Mouse (Mus musculus) limb, embryonic 15.5 days (tissue): ENCODE results near the gene Olfr417. TPM values are rescaled to one million over a fixed set of nuclear protein-coding genes. Genes with fewer than 3 reads are reported as not detected.
"Not testable (repeated sequence)": the region's sequence is repeated elsewhere in the genome, so short reads cannot be mapped to it uniquely, and the experiment has no call there.

Experiments used
- ATAC-seq: fragments of 200-750 bp; cut with Nextera tagmentation; 2 replicates; pipeline ENCODE4 v1.8.0; 2017; ENCODE audit warnings: low read depth, moderate TSS enrichment; ENCODE audit not compliant: insufficient number of reproducible peaks, low FRiP score, low TSS enrichment
- H3K27ac ChIP-seq: fragments of 300-500 bp; sonication (generic); 2 replicates; pipeline ENCODE4 v1.5.1; 2015; ENCODE audit warnings: moderate library complexity, mild to moderate bottlenecking, inconsistent platforms
- H3K27me3 ChIP-seq: fragments of 300-500 bp; sonication (generic); 2 replicates; pipeline ENCODE4 v1.6.1; 2015; ENCODE audit warnings: inconsistent platforms
- H3K36me3 ChIP-seq: fragments of 300-500 bp; sonication (generic); 2 replicates; pipeline ENCODE4 v1.6.1; 2015; ENCODE audit warnings: inconsistent platforms
- H3K4me1 ChIP-seq: fragments of 300-500 bp; sonication (generic); 2 replicates; pipeline ENCODE4 v1.6.1; 2015; ENCODE audit warnings: inconsistent platforms
- H3K4me2 ChIP-seq: fragments of 300-500 bp; sonication (generic); 2 replicates; pipeline ENCODE4 v1.6.1; 2015; ENCODE audit warnings: mild to moderate bottlenecking, inconsistent platforms
- H3K4me3 ChIP-seq: fragments of 300-500 bp; sonication (generic); 2 replicates; pipeline ENCODE4 v1.5.1; 2015; ENCODE audit warnings: mild to moderate bottlenecking, inconsistent platforms
- H3K9ac ChIP-seq: fragments of 300-500 bp; sonication (generic); 2 replicates; pipeline ENCODE4 v1.6.1; 2015; ENCODE audit warnings: inconsistent platforms
- H3K9me3 ChIP-seq: fragments of 300-500 bp; sonication (generic); 2 replicates; pipeline ENCODE4 v1.6.1; 2016; ENCODE audit warnings: inconsistent platforms
- WGBS: fragments of 180-500 bp; shearing (Covaris S2); methylation state at CpG from one replicate; pipeline ENCODE4 v1.1.7; 2015; 5-methylcytosine and 5-hydroxymethylcytosine counted together
- polyA plus RNA-seq: library from polyadenylated mRNA; unstranded; fragments of >200 nt; fragmentation: Nextera tagmentation; extraction: Ambion mirVana; gene quantifications from 2 replicates; pipeline ENCODE4 v1.2.1, GENCODE M21; 2015

Olfr417 gene
- polyA plus RNA-seq = not detected in 2 replicates

GRCm38 (mm10) chr1:174364882-174365451, at the start of gene Olfr417:
TSS of gene Olfr417 (plus strand) at chr1:174365122.
- Histone ChIP-seq H3K4me2 (no peak within 1 kb of the TSS), H3K36me3 (no peaks in the 10 kb centered on the region), H3K9me3 (no peaks in the 10 kb centered on the region), H3K27ac (no peak within 1 kb of the TSS), H3K9ac (no peak within 1 kb of the TSS), H3K4me1 (no peaks in the 10 kb centered on the region), H3K27me3 (no peaks in the 10 kb centered on the region), H3K4me3 (no peak within 1 kb of the TSS)
- ATAC-seq = no peak
- WGBS = 54% methylated on average over 2 of the region's 2 CpGs

DNA sequence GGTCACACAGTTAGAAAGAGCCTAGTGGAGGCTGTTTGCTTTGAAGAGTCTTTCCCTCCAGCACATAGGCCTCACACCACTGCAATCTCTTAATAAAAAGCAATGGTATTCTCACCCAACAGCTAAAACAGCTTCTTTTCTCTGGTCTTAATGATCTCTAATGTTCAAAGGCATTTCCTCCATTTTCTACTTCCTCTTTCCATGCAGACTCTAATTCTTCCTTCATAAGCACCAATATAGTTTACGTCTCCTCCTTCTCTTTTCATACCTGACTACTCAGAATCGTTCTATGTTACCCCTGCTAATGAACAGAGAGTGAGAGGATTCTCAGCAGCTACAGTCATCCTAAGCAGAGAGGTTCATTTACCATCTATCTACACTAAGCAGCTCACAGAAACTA, 47.6 kb upstream of the Olfr417 start:
- no peaks in the 10 kb centered on the region for H3K9me3 ChIP-seq
- H3K9ac ChIP-seq = no peak overlapping the region
- no peak overlapping the region for H3K27ac ChIP-seq
- no peak overlapping the region for H3K4me3 ChIP-seq
- H3K4me2 ChIP-seq = no peak overlapping the region
- H3K4me1 ChIP-seq = no peaks in the 10 kb centered on the region
- H3K27me3 ChIP-seq = no peaks in the 10 kb centered on the region
- 72% methylated on average over 2 of the region's 2 CpGs for WGBS
- no peak for ATAC-seq
- no peaks in the 10 kb centered on the region for H3K36me3 ChIP-seq

DNA sequence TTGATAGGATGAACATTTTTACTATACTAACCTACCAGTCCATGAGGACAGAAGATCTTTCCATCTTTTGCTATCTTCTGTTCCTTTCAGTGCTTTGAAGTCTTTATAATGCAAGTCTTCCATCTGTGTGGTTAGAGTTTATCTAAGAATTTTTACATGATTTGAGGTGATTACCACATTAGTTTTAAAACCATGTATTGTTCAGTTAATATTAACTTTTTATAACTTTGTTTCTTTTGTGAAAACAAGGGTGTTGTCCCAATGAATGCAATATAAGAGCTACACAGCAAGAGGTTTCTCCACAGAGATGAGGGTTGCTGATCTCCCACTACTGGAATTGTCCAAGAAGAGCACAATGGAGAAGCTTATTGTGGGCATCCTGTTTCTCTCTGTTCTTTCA, 34.7 kb upstream of the Olfr417 start, which contains the start of gene Mptx1:
Mptx1 (plus strand) TSS at position 301 of the 400 bp plus-strand sequence.
- no peak within 1 kb of the TSS for H3K4me2 ChIP-seq
- H3K27ac ChIP-seq = no peak within 1 kb of the TSS
- H3K9me3 ChIP-seq = no peaks in the 10 kb centered on the region
- no peak within 1 kb of the TSS for H3K9ac ChIP-seq
- no peak within 1 kb of the TSS for H3K4me3 ChIP-seq
- no peaks in the 10 kb centered on the region for H3K36me3 ChIP-seq
- no peaks in the 10 kb centered on the region for H3K27me3 ChIP-seq
- no peaks in the 10 kb centered on the region for H3K4me1 ChIP-seq
- no peak for ATAC-seq

GRCm38 (mm10) chr1:174353636-174354035, 11.3 kb upstream of the Olfr417 start:
- not testable (repeated sequence) for H3K4me1 ChIP-seq, H3K9ac ChIP-seq, ATAC-seq, H3K27ac ChIP-seq, H3K4me3 ChIP-seq, H3K36me3 ChIP-seq, H3K9me3 ChIP-seq, H3K27me3 ChIP-seq, H3K4me2 ChIP-seq
- 69% methylated on average over 1 of the region's 1 CpGs for WGBS

DNA sequence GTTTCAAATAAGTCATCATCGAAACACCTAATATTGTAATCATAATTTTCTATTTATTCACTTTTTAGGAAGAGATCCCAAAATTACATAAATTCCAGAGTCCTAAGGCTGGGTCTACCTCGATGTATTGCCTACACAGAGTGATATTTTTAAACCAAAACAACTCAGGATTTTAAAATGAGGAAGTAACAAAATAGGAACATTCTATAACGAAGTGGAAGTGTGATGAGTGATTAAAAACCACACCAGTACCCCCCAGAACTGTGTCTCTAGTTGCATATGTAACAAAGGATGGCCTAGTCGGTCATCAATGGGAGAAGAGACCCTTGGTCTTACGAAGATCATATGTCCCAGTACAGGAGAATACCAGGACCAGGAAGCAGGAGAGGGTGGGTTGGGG, 10.3 kb upstream of the Olfr417 start:
- ATAC-seq = no peak
- Histone ChIP-seq H3K4me2 (no peak overlapping the region), H3K9ac (no peak overlapping the region), H3K27ac (no peak overlapping the region), H3K36me3 (no peaks in the 10 kb centered on the region), H3K9me3 (no peaks in the 10 kb centered on the region), H3K4me3 (no peak overlapping the region), H3K27me3 (no peaks in the 10 kb centered on the region), H3K4me1 (no peaks in the 10 kb centered on the region)
- 72% methylated on average over 5 of the region's 5 CpGs for WGBS

DNA sequence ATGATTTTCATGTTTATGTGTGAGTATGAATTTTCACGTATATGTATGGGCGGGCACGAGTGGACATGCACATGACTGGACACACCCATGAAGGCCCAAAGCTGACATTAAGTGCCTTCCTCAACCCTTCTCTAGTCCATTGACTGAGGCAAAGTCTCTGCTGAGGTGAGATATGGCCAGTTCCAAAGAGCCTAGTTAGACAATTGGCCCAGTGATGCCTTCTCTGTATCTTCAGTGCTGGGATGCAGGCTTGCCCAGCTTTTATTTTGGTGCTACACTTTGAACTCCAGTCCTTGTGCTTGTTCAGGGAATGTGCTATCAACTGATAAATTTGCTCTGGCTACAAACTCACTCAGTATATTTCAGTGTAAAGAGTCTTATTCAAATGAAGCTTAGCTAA, 8.9 kb downstream of the Olfr417 start:
- Histone ChIP-seq H3K27ac (no peak overlapping the region), H3K4me1 (no peaks in the 10 kb centered on the region), H3K27me3 (no peaks in the 10 kb centered on the region), H3K9me3 (no peaks in the 10 kb centered on the region), H3K9ac (no peak overlapping the region), H3K4me3 (no peak overlapping the region), H3K36me3 (no peaks in the 10 kb centered on the region), H3K4me2 (no peak overlapping the region)
- no peak for ATAC-seq
- 84% methylated on average over 3 of the region's 3 CpGs for WGBS

GRCm38 (mm10) chr1:174390746-174391145, 25.8 kb downstream of the Olfr417 start, which contains the start of gene Olfr248:
TSS of gene Olfr248 (plus strand) at chr1:174391046.
- ATAC-seq = no peak
- H3K4me1 ChIP-seq = no peaks in the 10 kb centered on the region
- H3K27me3 ChIP-seq = no peaks in the 10 kb centered on the region
- H3K27ac ChIP-seq = no peak within 1 kb of the TSS
- no peak within 1 kb of the TSS for H3K9ac ChIP-seq
- H3K36me3 ChIP-seq = no peaks in the 10 kb centered on the region
- H3K4me3 ChIP-seq = no peak within 1 kb of the TSS
- H3K4me2 ChIP-seq = no peak within 1 kb of the TSS
- no peaks in the 10 kb centered on the region for H3K9me3 ChIP-seq
- 89% methylated on average over 2 of the region's 2 CpGs for WGBS

- H3K9me3 ChIP-seq = no peaks in the 10 kb centered on the region
- no peaks in the 10 kb centered on the region for H3K4me1 ChIP-seq
- H3K27ac ChIP-seq = no peak overlapping the region
- WGBS = 88% methylated on average over 4 of the region's 4 CpGs
- H3K4me2 ChIP-seq = no peak overlapping the region
- no peak for ATAC-seq
- H3K27me3 ChIP-seq = no peaks in the 10 kb centered on the region
- no peak overlapping the region for H3K4me3 ChIP-seq
- H3K9ac ChIP-seq = no peak overlapping the region
- no peaks in the 10 kb centered on the region for H3K36me3 ChIP-seq
Observed at GRCm38 (mm10) chr1:174422959-174423358, 58.0 kb downstream of the Olfr417 start.

GRCm38 (mm10) chr1:174423764-174424163, 58.8 kb downstream of the Olfr417 start, which contains the start of gene Olfr414:
TSS of gene Olfr414 (plus strand) at chr1:174424064.
- Histone ChIP-seq H3K9ac (no peak within 1 kb of the TSS), H3K36me3 (no peaks in the 10 kb centered on the region), H3K4me3 (no peak within 1 kb of the TSS), H3K9me3 (no peaks in the 10 kb centered on the region), H3K4me2 (no peak within 1 kb of the TSS), H3K27me3 (no peaks in the 10 kb centered on the region), H3K4me1 (no peaks in the 10 kb centered on the region), H3K27ac (no peak within 1 kb of the TSS)
- WGBS = 52% methylated on average over 1 of the region's 1 CpGs
- ATAC-seq = no peak

Other genes starting within 250 kb of the Olfr417 start
- gene Olfr231, start 244.0 kb upstream of the Olfr417 start, polyA plus RNA-seq = not detected in 2 replicates
- gene Olfr424, start 233.6 kb upstream of the Olfr417 start, polyA plus RNA-seq = not detected in 2 replicates
- not detected in 2 replicates for gene Olfr420, start 209.5 kb upstream of the Olfr417 start, polyA plus RNA-seq
- gene Spta1, start 192.3 kb upstream of the Olfr417 start, polyA plus RNA-seq = 0.20 and 0.38 TPM in 2 replicates
- gene Olfr419, start 113.1 kb upstream of the Olfr417 start, polyA plus RNA-seq = not detected in 2 replicates
- not detected in 2 replicates for gene Mptx1, start 34.6 kb upstream of the Olfr417 start, polyA plus RNA-seq
- gene Olfr248, start 25.9 kb downstream of the Olfr417 start, polyA plus RNA-seq = not detected in 2 replicates
- gene Olfr414, start 58.9 kb downstream of the Olfr417 start, polyA plus RNA-seq = not detected in 2 replicates
- gene Olfr220, start 77.0 kb downstream of the Olfr417 start, polyA plus RNA-seq = not detected in 2 replicates
- 0.78 and 0.83 TPM in 2 replicates for gene Fmn2, start 136.7 kb downstream of the Olfr417 start, polyA plus RNA-seq